Mouse (Mus musculus): ENCODE measurements around the gene St6galnac4.

Gene St6galnac4

GRCm38 (mm10) chr2:32586871-32587351 is at the start of gene St6galnac4:
TSS of gene St6galnac4 (plus strand) at chr2:32587095.
- in situ Hi-C loops (cut with MboI; ENCODE audit: low sequenced_read_pairs): no loop called here

- in situ Hi-C loops (cut with MboI; ENCODE audit: low sequenced_read_pairs): no loop called here
These were observed 49.5 kb upstream of the St6galnac4 start for GRCm38 (mm10) chr2:32537360-32537905.

GRCm38 (mm10) chr2:32537941-32538340 is 49.0 kb upstream of the St6galnac4 start:
- in situ Hi-C loops (cut with MboI; ENCODE audit: low sequenced_read_pairs): no loop called here

- in situ Hi-C loops (cut with MboI; ENCODE audit: low sequenced_read_pairs): no loop called here
These were observed 48.4 kb upstream of the St6galnac4 start for GRCm38 (mm10) chr2:32538461-32538860.

GRCm38 (mm10) chr2:32539452-32539981 is 47.4 kb upstream of the St6galnac4 start:
- in situ Hi-C loops (cut with MboI; ENCODE audit: low sequenced_read_pairs): no loop called here

- in situ Hi-C loops (cut with MboI; ENCODE audit: low sequenced_read_pairs): no loop called here
These were observed 45.5 kb upstream of the St6galnac4 start for GRCm38 (mm10) chr2:32541333-32541908.

GRCm38 (mm10) chr2:32541986-32542573 is 44.8 kb upstream of the St6galnac4 start:
- in situ Hi-C loops (cut with MboI; ENCODE audit: low sequenced_read_pairs): no loop called here

- in situ Hi-C loops (cut with MboI; ENCODE audit: low sequenced_read_pairs): no loop called here
These were observed 43.9 kb upstream of the St6galnac4 start for GRCm38 (mm10) chr2:32543031-32543449.

- in situ Hi-C loops (cut with MboI; ENCODE audit: low sequenced_read_pairs): no loop called here
These were observed 39.9 kb upstream of the St6galnac4 start for GRCm38 (mm10) chr2:32546951-32547350.

- in situ Hi-C loops (cut with MboI; ENCODE audit: low sequenced_read_pairs): no loop called here
These were observed 39.5 kb upstream of the St6galnac4 start for GRCm38 (mm10) chr2:32547380-32547779.

- in situ Hi-C loops (cut with MboI; ENCODE audit: low sequenced_read_pairs): no loop called here
These were observed 38.7 kb upstream of the St6galnac4 start for GRCm38 (mm10) chr2:32547964-32548739.

- in situ Hi-C loops (cut with MboI; ENCODE audit: low sequenced_read_pairs): no loop called here
These were observed 37.7 kb upstream of the St6galnac4 start for GRCm38 (mm10) chr2:32549171-32549570.

- in situ Hi-C loops (cut with MboI; ENCODE audit: low sequenced_read_pairs): no loop called here
These were observed 37.1 kb upstream of the St6galnac4 start for GRCm38 (mm10) chr2:32549764-32550163.

GRCm38 (mm10) chr2:32551236-32551635 is 35.7 kb upstream of the St6galnac4 start:
- in situ Hi-C loops (cut with MboI; ENCODE audit: low sequenced_read_pairs): no loop called here

- in situ Hi-C loops (cut with MboI; ENCODE audit: low sequenced_read_pairs): no loop called here
These were observed 33.2 kb upstream of the St6galnac4 start for GRCm38 (mm10) chr2:32553592-32554148.

- in situ Hi-C loops (cut with MboI; ENCODE audit: low sequenced_read_pairs): no loop called here
These were observed 31.4 kb upstream of the St6galnac4 start for GRCm38 (mm10) chr2:32555484-32555883.

GRCm38 (mm10) chr2:32556019-32556418 is 30.9 kb upstream of the St6galnac4 start:
- in situ Hi-C loops (cut with MboI; ENCODE audit: low sequenced_read_pairs): no loop called here

- in situ Hi-C loops (cut with MboI; ENCODE audit: low sequenced_read_pairs): no loop called here
These were observed 27.3 kb upstream of the St6galnac4 start for GRCm38 (mm10) chr2:32559570-32559969.

GRCm38 (mm10) chr2:32566536-32567063 is 20.3 kb upstream of the St6galnac4 start:
- in situ Hi-C loops (cut with MboI; ENCODE audit: low sequenced_read_pairs): loop anchor here (10.0 kb wide), 1 partner anchor 172 kb away; the partner anchor contains the start of gene Ptges2

- in situ Hi-C loops (cut with MboI; ENCODE audit: low sequenced_read_pairs): loop anchor here (10.0 kb wide), 1 partner anchor 173 kb away; the partner anchor contains the start of gene Ptges2
These were observed 18.7 kb upstream of the St6galnac4 start for GRCm38 (mm10) chr2:32568149-32568548.

Measured in CH12F3 (cell line).